Mouse (Mus musculus) gastrocnemius, postnatal 25 days (tissue): ENCODE data around the gene Catsper4. TPM values are rescaled to one million over a fixed set of nuclear protein-coding genes. Genes with fewer than 3 reads are reported as not detected.

Source experiments
- DNase-seq: peaks from one replicate; pipeline ENCODE4 v3.0.0; 2022
- total RNA-seq, 2 experiments: library from RNA; stranded (reverse); gene quantifications; 1 replicate in 1 of 2; 2 replicates in 1 of 2; pipeline ENCODE4 v1.2.3; 2021

The Catsper4 gene
- total RNA-seq, 2 experiments from 2014 or later: 1.2 to 1.4 TPM

- DNase-seq: no peak
Observed at GRCm38 (mm10) chr4:134181825-134182224, 45.4 kb downstream of the Catsper4 start.

GRCm38 (mm10) chr4:134181112-134181511 lies 46.1 kb downstream of the Catsper4 start:
- DNase-seq: no peak

GRCm38 (mm10) chr4:134172391-134172790 lies 54.8 kb downstream of the Catsper4 start:
- DNase-seq: no peak

- DNase-seq: no peak
Observed at GRCm38 (mm10) chr4:134166906-134167305, 60.3 kb downstream of the Catsper4 start.

GRCm38 (mm10) chr4:134165548-134166465 lies 61.4 kb downstream of the Catsper4 start:
- DNase-seq: no peak

GRCm38 (mm10) chr4:134165024-134165423 lies 62.2 kb downstream of the Catsper4 start:
- no peak for DNase-seq

- no peak for DNase-seq
Observed at GRCm38 (mm10) chr4:134164591-134164990, 62.6 kb downstream of the Catsper4 start.

Other genes starting within 250 kb of the Catsper4 start
- gene Dhdds, start 226.5 kb downstream of the Catsper4 start, total RNA-seq: 1 to 10 TPM; 9.5 TPM
- gene Lin28a, start 208.5 kb downstream of the Catsper4 start, total RNA-seq: under 1 TPM; 0.24 to 0.49 TPM
- gene Zfp683, start 173.5 kb downstream of the Catsper4 start, total RNA-seq: not detected
- not detected for gene Crybg2, start 166.6 kb downstream of the Catsper4 start, total RNA-seq
- gene Cd52, start 132.3 kb downstream of the Catsper4 start, total RNA-seq: 1 to 10 TPM in 1 of 2 experiments, under 1 TPM in 1; 0.61 to 1.2 TPM
- gene Ubxn11, start 124.8 kb downstream of the Catsper4 start, total RNA-seq: 1 to 10 TPM; 1.0 to 1.3 TPM
- 10 to 100 TPM; 19.1 to 26.6 TPM for gene Sh3bgrl3, start 98.6 kb downstream of the Catsper4 start, total RNA-seq
- 10 to 100 TPM; 38.9 to 63.2 TPM for gene Cep85, start 40.3 kb downstream of the Catsper4 start, total RNA-seq
- not detected for gene Gm7534, start 24.4 kb downstream of the Catsper4 start, total RNA-seq
- 10 to 100 TPM; 22.8 to 32.8 TPM for gene Cnksr1, start 11.0 kb upstream of the Catsper4 start, total RNA-seq
- gene E130218I03Rik, start 16.3 kb upstream of the Catsper4 start, total RNA-seq: not detected
- gene Zfp593, start 18.2 kb upstream of the Catsper4 start, total RNA-seq: 1 to 10 TPM; 3.3 to 4.4 TPM
- not detected for gene Gm30191, start 19.6 kb upstream of the Catsper4 start, total RNA-seq
- gene Grrp1, start 26.7 kb upstream of the Catsper4 start, total RNA-seq: 1 to 10 TPM; 3.4 TPM
- 1 to 10 TPM; 2.3 to 3.8 TPM for gene Pdik1l, start 60.5 kb upstream of the Catsper4 start, total RNA-seq
- gene Trim63, start 87.7 kb upstream of the Catsper4 start, total RNA-seq: 100 to 1,000 TPM; 113 to 253 TPM
- gene Slc30a2, start 115.8 kb upstream of the Catsper4 start, total RNA-seq: 1 to 10 TPM; 1.4 to 7.2 TPM
- 10 to 100 TPM; 25.5 to 29.2 TPM for gene Extl1, start 156.5 kb upstream of the Catsper4 start, total RNA-seq
- gene Pafah2, start 168.9 kb upstream of the Catsper4 start, total RNA-seq: 1 to 10 TPM; 3.2 TPM
- gene Stmn1, start 240.9 kb upstream of the Catsper4 start, total RNA-seq: 10 to 100 TPM in 1 of 2 experiments, 1 to 10 TPM in 1; 6.9 to 10.6 TPM